Mouse (Mus musculus): ENCODE results near the gene Washc3. TPM values are rescaled to one million over a fixed set of nuclear protein-coding genes. Genes with fewer than 3 reads are reported as not detected.
A peak's percentile ranks its signal among the peaks of the same experiment; 100 is the strongest.

Gene Washc3
- 10 to 100 TPM; 30.0 to 31.5 TPM for total RNA-seq (2021)

DNA sequence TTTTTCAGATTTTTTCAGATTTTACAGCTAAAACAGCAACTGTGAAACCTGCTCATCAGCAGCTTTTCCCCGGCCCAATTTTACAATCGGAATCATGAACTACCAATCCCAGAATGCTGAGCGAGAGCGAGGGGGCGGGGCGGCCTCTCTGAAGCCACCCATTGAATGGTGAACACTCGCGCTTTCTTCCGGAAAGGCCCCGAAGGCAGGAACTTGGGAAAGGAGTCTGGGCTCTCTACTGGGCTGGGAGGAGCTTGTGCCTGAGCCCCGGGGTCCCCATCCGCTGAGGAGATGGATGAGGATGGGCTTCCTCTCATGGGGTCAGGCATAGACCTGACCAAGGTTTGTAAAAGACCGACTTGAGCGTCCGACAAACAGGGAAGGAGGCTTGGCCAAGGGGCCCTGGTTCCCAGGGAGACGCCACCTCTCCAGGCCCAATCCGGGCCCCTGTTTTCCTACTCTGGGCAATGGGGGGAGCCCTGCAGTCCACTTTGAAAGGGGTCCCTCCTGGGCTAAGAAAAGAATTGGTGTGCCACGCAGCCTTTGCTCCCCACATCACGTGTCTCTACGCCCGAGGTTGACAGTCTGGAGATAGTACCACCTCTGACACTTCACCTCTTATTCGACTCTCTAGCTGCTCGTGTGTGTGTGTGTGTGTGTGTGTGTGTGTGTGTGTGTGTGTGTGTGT lies at the start of gene Washc3:
Gene Washc3 (plus strand): TSS at position 143 of the 688 bp plus-strand sequence.
- DNase-seq: peak; percentile 93 to 95
- intact Hi-C loops (cut with DNase I): loop anchor here (5.0 kb wide), 1 partner anchor 54 kb away; the partner anchor contains the start of genes Nup37 and Parpbp

DNA sequence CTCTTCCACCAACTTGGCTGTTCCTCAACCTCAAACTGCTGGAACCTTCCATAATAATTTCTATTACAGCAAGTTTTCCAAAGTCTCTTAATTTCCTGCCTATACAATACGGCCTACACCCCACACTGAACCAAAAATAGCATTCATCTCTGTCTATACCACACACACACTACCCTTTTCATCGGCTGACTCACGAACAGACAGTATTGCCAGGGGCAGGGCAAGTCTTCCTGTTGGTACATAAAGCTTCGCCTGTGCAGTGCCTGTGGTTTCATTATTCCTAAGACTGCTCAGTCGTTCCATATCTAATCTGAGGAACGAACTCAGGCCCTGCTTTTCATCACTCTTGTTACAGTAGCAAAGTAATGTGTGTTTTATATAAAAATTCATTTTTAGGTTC lies 49.2 kb upstream of the Washc3 start:
- intact Hi-C loops (cut with DNase I): no loop called here
- no peak for DNase-seq

GRCm38 (mm10) chr10:88162096-88162495 lies 38.8 kb upstream of the Washc3 start:
- no peak for DNase-seq
- intact Hi-C loops (cut with DNase I): no loop called here

GRCm38 (mm10) chr10:88162676-88163075 lies 38.2 kb upstream of the Washc3 start:
- no peak for DNase-seq
- intact Hi-C loops (cut with DNase I): no loop called here

GRCm38 (mm10) chr10:88166158-88166557 lies 34.7 kb upstream of the Washc3 start:
- DNase-seq: no peak
- intact Hi-C loops (cut with DNase I): no loop called here

- intact Hi-C loops (cut with DNase I): no loop called here
- no peak for DNase-seq
Measured at GRCm38 (mm10) chr10:88167438-88168077, 33.3 kb upstream of the Washc3 start.

DNA sequence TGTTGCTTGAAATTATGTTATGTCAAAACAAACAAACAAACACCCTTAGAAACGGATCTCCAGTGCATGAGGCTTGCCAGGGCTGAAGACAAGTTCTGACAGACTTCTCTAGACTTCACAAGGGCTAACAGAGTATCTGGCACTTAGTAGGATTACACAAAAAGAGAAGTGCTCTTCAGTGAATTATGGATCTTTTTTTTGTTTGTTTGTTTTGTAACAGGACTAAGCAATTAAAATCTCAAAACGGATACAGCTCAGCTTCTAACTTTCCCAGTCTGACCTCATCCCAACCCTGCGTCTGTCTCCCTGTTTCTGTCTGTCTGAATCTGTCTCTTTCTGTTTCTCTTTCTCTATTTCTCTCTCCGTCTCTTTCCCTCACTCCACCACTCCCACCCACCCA lies 352 bp upstream of the Washc3 start:
- intact Hi-C loops (cut with DNase I): loop anchor here (5.0 kb wide), 1 partner anchor 53 kb away; the partner anchor contains the start of genes Nup37 and Parpbp
- DNase-seq: peak in 1 of 2 experiments; percentile 5

GRCm38 (mm10) chr10:88201650-88202049 lies 757 bp downstream of the Washc3 start:
- DNase-seq: peak; percentile 6 to 10
- intact Hi-C loops (cut with DNase I): loop anchor here (5.0 kb wide), 1 partner anchor 54 kb away; the partner anchor contains the start of genes Nup37 and Parpbp

GRCm38 (mm10) chr10:88202581-88202980 lies 1.7 kb downstream of the Washc3 start:
- intact Hi-C loops (cut with DNase I): loop anchor here (5.0 kb wide), 1 partner anchor 55 kb away; the partner anchor contains the start of genes Nup37 and Parpbp

DNA sequence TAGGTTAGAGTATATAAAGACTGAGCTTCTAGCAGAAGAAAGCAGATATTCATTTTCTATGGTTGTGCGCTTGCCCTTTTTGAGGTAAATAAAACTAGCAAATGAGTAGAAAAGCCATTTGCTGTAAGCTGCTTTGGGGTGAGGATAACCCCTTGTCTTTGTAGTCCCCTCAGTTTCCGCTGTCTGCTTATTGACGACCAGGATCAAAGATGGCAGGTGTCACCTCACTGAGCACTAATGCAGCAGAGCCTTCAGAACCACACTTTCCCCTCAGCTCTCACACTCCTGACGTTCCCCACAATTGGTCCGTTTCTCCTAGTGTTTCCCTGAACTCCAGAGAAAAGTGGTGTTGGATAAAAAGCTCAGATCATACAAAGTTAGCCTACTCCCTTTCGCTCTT lies 2.3 kb downstream of the Washc3 start:
- no peak for DNase-seq

More at GRCm38 (mm10) chr10:88202581-88202980, 1.7 kb downstream of the Washc3 start:
- no peak for DNase-seq

GRCm38 (mm10) chr10:88212644-88213043 lies 11.8 kb downstream of the Washc3 start:
- intact Hi-C loops (cut with DNase I): no loop called here

More for the DNA sequence above, 2.3 kb downstream of the Washc3 start:
- intact Hi-C loops (cut with DNase I): loop anchor here (5.0 kb wide), 1 partner anchor 56 kb away; the partner anchor contains the start of genes Nup37 and Parpbp

GRCm38 (mm10) chr10:88214800-88215514 lies 14.1 kb downstream of the Washc3 start:
- intact Hi-C loops (cut with DNase I): no loop called here
- no peak for DNase-seq

More at GRCm38 (mm10) chr10:88212644-88213043, 11.8 kb downstream of the Washc3 start:
- DNase-seq: no peak

DNA sequence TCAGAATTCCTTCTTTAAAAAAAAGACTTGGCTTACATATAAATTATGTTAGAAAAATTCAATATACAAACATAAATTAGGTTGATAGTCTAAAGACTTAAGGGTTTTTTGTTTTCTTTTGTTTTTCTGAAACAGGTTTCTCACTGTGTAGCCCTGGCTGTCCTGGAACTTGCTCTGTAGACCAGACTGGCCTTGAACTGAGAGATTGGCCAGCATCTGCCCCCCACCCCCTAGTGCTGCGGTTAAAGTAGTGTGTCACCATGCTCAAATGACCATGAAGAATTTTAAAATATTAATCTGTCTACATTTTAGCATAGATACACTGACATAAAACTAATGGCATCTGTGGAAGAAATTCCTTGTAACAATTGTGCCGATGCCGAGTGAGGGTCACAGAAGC lies 17.3 kb downstream of the Washc3 start:
- no peak for DNase-seq
- intact Hi-C loops (cut with DNase I): no loop called here

- intact Hi-C loops (cut with DNase I): no loop called here
- no peak for DNase-seq
Measured at GRCm38 (mm10) chr10:88221718-88222117, 20.8 kb downstream of the Washc3 start.

DNA sequence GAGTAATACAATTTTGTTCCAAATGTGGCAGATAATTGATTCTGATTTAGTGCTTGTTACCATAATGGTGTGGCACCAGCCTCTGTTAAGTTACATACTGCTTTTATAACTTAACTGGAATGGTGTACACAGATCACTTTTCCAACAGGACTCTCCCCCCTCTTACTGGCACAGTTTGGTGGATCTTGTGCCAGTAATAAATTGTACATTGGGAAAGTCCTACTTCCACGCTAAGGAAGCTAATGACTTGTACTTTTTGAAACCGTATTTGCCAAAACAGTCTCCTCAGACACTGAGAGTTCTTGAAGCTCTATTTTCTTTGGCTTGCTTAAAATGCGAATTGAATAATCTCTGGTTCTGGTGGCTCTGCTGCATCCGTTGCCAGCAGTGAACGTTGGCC lies 24.5 kb downstream of the Washc3 start:
- intact Hi-C loops (cut with DNase I): no loop called here
- DNase-seq: no peak

GRCm38 (mm10) chr10:88227962-88228361 lies 27.1 kb downstream of the Washc3 start:
- intact Hi-C loops (cut with DNase I): no loop called here
- DNase-seq: no peak

- DNase-seq: no peak
- intact Hi-C loops (cut with DNase I): no loop called here
Measured at GRCm38 (mm10) chr10:88228521-88229017, 27.7 kb downstream of the Washc3 start.

- no peak for DNase-seq
- intact Hi-C loops (cut with DNase I): no loop called here
Measured at GRCm38 (mm10) chr10:88231671-88232070, 30.8 kb downstream of the Washc3 start.

- no peak for DNase-seq
- intact Hi-C loops (cut with DNase I): no loop called here
Measured at GRCm38 (mm10) chr10:88232765-88233164, 31.9 kb downstream of the Washc3 start.

GRCm38 (mm10) chr10:88244681-88245080 lies 43.8 kb downstream of the Washc3 start:
- no peak for DNase-seq
- intact Hi-C loops (cut with DNase I): no loop called here

DNA sequence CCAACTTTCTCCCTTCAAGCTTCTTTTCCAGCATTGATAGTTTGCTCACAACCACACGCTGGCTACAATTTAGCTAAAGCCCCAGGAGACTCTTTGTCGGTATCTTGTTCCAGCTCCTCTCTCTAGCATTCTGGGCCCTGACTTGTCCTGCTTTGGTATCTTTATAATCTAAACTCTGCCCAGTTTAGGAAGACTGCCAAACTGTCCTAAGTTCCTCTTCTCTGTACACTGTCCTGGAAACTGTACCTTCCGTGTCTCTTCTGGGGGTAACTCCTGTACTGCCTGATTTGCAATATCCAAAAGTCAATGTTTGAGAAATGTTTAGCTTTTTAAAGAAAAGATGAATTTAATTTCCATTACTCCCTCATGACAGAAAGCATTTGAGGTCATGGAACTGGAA lies 49.4 kb downstream of the Washc3 start:
- intact Hi-C loops (cut with DNase I): no loop called here
- DNase-seq: no peak
